Mouse (Mus musculus) heart, embryonic 11.5 days (tissue): ENCODE results near the gene Atrnl1. TPM values are rescaled to one million over a fixed set of nuclear protein-coding genes. Genes with fewer than 3 reads are reported as not detected.

ENCODE experiments used
- ATAC-seq: fragments of 200-750 bp; cut with Nextera tagmentation; replicated peaks from 2 replicates; pipeline ENCODE4 v1.8.0; 2017; ENCODE audit warnings: moderate library complexity; ENCODE audit not compliant: insufficient number of reproducible peaks, low FRiP score, low TSS enrichment
- H3K27ac ChIP-seq: fragments of 300-500 bp; sonication (generic); 2 replicates; pipeline ENCODE4 v1.5.1; 2014; ENCODE audit warnings: mild to moderate bottlenecking, low read depth, low read length
- H3K27me3 ChIP-seq: fragments of 300-500 bp; sonication (generic); 2 replicates; pipeline ENCODE4 v1.6.1; 2014; ENCODE audit warnings: mild to moderate bottlenecking, low read length, mixed read lengths; ENCODE audit not compliant: control insufficient read depth, insufficient read depth
- H3K36me3 ChIP-seq: fragments of 300-500 bp; sonication (generic); 2 replicates; pipeline ENCODE4 v1.6.1; 2014; ENCODE audit warnings: mild to moderate bottlenecking, low read length, moderate library complexity, mixed read lengths; ENCODE audit not compliant: control insufficient read depth, insufficient read depth
- H3K4me1 ChIP-seq: fragments of 300-500 bp; sonication (generic); 2 replicates; pipeline ENCODE4 v1.6.1; 2014; ENCODE audit warnings: low read length; ENCODE audit not compliant: control insufficient read depth, insufficient read depth
- H3K4me2 ChIP-seq: fragments of 300-500 bp; sonication (generic); 2 replicates; pipeline ENCODE4 v1.6.1; 2014; ENCODE audit warnings: mild to moderate bottlenecking, moderate library complexity
- H3K4me3 ChIP-seq: fragments of 300-500 bp; sonication (generic); 2 replicates; pipeline ENCODE4 v1.5.1; 2014; ENCODE audit warnings: low read depth, low read length
- H3K9ac ChIP-seq: fragments of 300-500 bp; sonication (generic); 2 replicates; pipeline ENCODE4 v1.6.1; 2014; ENCODE audit warnings: mild to moderate bottlenecking, low read depth, low read length, moderate library complexity
- H3K9me3 ChIP-seq: fragments of 300-500 bp; sonication (generic); replicated peaks from 2 replicates; pipeline ENCODE4 v1.6.1; 2016; ENCODE audit warnings: low read length; ENCODE audit not compliant: control insufficient read depth
- WGBS: fragments of 180-500 bp; shearing (Covaris S2); extraction: QIAGEN DNeasy Blood & Tissue Kit; methylation state at CpG from one replicate; pipeline ENCODE4 v1.1.7; 2014; ENCODE audit not compliant: insufficient replicate concordance; 5-methylcytosine and 5-hydroxymethylcytosine counted together
- polyA plus RNA-seq: library from polyadenylated mRNA; unstranded; fragments of >200 nt; fragmentation: Nextera tagmentation; extraction: Ambion mirVana; gene quantifications from 2 replicates; pipeline ENCODE4 v1.2.1, GENCODE M21; 2014

Atrnl1 gene
- polyA plus RNA-seq, 1 experiment from 2014 or later, result 4.0 TPM

DNA sequence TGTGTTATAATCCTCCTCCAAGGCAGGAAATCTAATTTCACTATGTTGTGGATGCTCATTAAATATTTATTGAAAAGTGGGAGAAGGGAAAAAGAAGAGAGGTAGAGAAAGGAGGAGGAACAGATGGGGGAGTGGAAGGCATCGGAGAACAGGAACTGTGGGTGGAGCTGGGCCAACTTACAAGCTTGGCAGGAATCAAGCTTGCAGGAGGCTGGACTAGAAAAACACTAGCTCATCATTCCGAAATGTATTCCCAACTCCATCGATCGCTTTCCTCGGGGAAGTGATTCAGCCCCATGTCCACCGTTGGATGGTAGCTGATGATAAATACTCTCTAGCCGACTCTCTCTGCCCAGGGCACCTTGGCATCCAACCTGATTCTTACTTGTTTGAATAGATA is 29.9 kb upstream of the Atrnl1 start:
- H3K9me3 ChIP-seq, result no peaks in the 10 kb centered on the region
- no peak overlapping the region for H3K9ac ChIP-seq
- H3K4me1 ChIP-seq, result no peaks in the 10 kb centered on the region
- H3K27me3 ChIP-seq, result no peaks in the 10 kb centered on the region
- ATAC-seq, result no peak
- H3K4me2 ChIP-seq, result no peak overlapping the region
- H3K4me3 ChIP-seq, result no peak overlapping the region
- H3K36me3 ChIP-seq, result no peaks in the 10 kb centered on the region
- H3K27ac ChIP-seq, result no peak overlapping the region
- WGBS, result 77% methylated on average over 7 of the region's 7 CpGs

DNA sequence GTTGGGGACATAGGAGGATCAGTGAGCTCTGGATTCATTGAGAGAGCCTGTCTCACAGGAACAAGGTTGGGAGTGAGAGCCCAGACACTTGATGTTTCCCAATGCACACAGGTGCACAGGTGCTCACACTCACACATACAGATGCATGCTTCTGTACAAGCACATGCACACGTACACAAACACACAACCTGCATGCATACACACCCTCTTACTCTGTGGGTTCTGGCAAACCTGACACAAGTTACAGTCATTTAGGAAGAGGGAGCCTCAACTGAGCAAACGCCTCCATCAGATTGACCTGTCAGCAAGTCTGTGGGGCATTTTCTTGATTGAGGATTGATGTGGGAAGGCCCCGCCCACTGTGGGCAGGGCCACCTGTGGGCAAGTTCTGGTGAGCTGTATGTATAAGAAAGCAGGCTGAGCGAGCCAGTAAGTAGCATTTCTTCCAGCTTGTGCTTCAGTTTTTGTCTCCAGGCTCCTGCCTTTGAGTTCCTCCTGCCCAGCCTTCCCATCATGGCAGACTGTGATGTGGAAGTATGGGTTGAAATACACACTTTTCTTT is 25.5 kb upstream of the Atrnl1 start:
- Histone ChIP-seq H3K9me3 (no peaks in the 10 kb centered on the region), H3K36me3 (no peaks in the 10 kb centered on the region), H3K9ac (no peak overlapping the region), H3K4me1 (no peaks in the 10 kb centered on the region), H3K4me2 (no peak overlapping the region), H3K27me3 (no peaks in the 10 kb centered on the region), H3K27ac (no peak overlapping the region), H3K4me3 (no peak overlapping the region)
- no peak for ATAC-seq
- 51% methylated on average over 4 of the region's 4 CpGs for WGBS

GRCm38 (mm10) chr19:57586172-57586571 is 24.7 kb upstream of the Atrnl1 start:
- Histone ChIP-seq H3K4me3 (no peak overlapping the region), H3K36me3 (no peaks in the 10 kb centered on the region), H3K27me3 (no peaks in the 10 kb centered on the region), H3K9me3 (no peaks in the 10 kb centered on the region), H3K27ac (no peak overlapping the region), H3K9ac (no peak overlapping the region), H3K4me1 (no peaks in the 10 kb centered on the region), H3K4me2 (peak overlapping the region; percentile 37)
- 11% methylated on average over 10 of the region's 10 CpGs for WGBS
- ATAC-seq, result no peak

- Histone ChIP-seq H3K4me1 (no peaks in the 10 kb centered on the region), H3K27ac (no peak overlapping the region), H3K9ac (no peak overlapping the region), H3K9me3 (no peaks in the 10 kb centered on the region), H3K4me3 (no peak overlapping the region), H3K36me3 (no peaks in the 10 kb centered on the region), H3K4me2 (no peak overlapping the region), H3K27me3 (no peaks in the 10 kb centered on the region)
- 63% methylated on average over 9 of the region's 9 CpGs for WGBS
- no peak for ATAC-seq
Measured at GRCm38 (mm10) chr19:57589516-57589915, 21.3 kb upstream of the Atrnl1 start.

GRCm38 (mm10) chr19:57590895-57591294 is 19.9 kb upstream of the Atrnl1 start:
- H3K9ac ChIP-seq, result no peak overlapping the region
- no peaks in the 10 kb centered on the region for H3K27me3 ChIP-seq
- H3K4me2 ChIP-seq, result no peak overlapping the region
- 76% methylated on average over 5 of the region's 5 CpGs for WGBS
- no peaks in the 10 kb centered on the region for H3K4me1 ChIP-seq
- H3K9me3 ChIP-seq, result no peaks in the 10 kb centered on the region
- no peak overlapping the region for H3K4me3 ChIP-seq
- H3K27ac ChIP-seq, result no peak overlapping the region
- ATAC-seq, result no peak
- H3K36me3 ChIP-seq, result no peaks in the 10 kb centered on the region

- H3K27ac ChIP-seq, result no peak overlapping the region
- no peaks in the 10 kb centered on the region for H3K27me3 ChIP-seq
- no peak for ATAC-seq
- WGBS, result 75% methylated on average over 10 of the region's 10 CpGs
- H3K4me1 ChIP-seq, result no peaks in the 10 kb centered on the region
- no peak overlapping the region for H3K4me2 ChIP-seq
- H3K4me3 ChIP-seq, result no peak overlapping the region
- H3K36me3 ChIP-seq, result no peaks in the 10 kb centered on the region
- no peak overlapping the region for H3K9ac ChIP-seq
- H3K9me3 ChIP-seq, result no peaks in the 10 kb centered on the region
Measured at GRCm38 (mm10) chr19:57591631-57592030, 19.2 kb upstream of the Atrnl1 start.

GRCm38 (mm10) chr19:57592355-57592754 is 18.5 kb upstream of the Atrnl1 start:
- 68% methylated on average over 2 of the region's 2 CpGs for WGBS

DNA sequence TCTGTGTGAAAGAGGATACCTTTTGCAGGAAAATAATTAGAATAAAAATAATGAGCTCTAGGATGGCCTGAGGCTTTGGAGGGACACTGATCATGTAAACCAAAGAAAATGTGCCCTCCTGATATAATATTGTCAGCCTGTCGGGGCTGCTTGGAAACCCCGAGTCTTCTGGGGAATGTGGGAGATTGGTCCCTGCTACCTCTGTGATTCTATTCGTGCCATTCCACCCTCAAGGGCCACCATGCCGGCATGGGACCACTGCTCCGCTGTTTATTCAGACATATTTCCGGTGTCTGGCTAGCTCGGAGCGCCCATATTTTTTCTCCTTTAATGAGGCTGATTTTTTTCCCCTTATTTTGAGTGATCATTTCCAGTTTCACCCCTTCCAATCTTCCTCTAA is 11.7 kb upstream of the Atrnl1 start:
- no peak overlapping the region for H3K4me3 ChIP-seq
- H3K9me3 ChIP-seq, result no peaks in the 10 kb centered on the region
- H3K4me2 ChIP-seq, result no peak overlapping the region
- 79% methylated on average over 8 of the region's 8 CpGs for WGBS
- H3K27ac ChIP-seq, result no peak overlapping the region
- H3K9ac ChIP-seq, result no peak overlapping the region
- no peak for ATAC-seq
- no peaks in the 10 kb centered on the region for H3K36me3 ChIP-seq
- no peaks in the 10 kb centered on the region for H3K27me3 ChIP-seq
- no peaks in the 10 kb centered on the region for H3K4me1 ChIP-seq

More at GRCm38 (mm10) chr19:57592355-57592754, 18.5 kb upstream of the Atrnl1 start:
- Histone ChIP-seq H3K9me3 (no peaks in the 10 kb centered on the region), H3K4me2 (no peak overlapping the region), H3K27ac (no peak overlapping the region), H3K4me3 (no peak overlapping the region), H3K27me3 (no peaks in the 10 kb centered on the region), H3K4me1 (no peaks in the 10 kb centered on the region), H3K36me3 (no peaks in the 10 kb centered on the region), H3K9ac (no peak overlapping the region)
- ATAC-seq, result no peak

DNA sequence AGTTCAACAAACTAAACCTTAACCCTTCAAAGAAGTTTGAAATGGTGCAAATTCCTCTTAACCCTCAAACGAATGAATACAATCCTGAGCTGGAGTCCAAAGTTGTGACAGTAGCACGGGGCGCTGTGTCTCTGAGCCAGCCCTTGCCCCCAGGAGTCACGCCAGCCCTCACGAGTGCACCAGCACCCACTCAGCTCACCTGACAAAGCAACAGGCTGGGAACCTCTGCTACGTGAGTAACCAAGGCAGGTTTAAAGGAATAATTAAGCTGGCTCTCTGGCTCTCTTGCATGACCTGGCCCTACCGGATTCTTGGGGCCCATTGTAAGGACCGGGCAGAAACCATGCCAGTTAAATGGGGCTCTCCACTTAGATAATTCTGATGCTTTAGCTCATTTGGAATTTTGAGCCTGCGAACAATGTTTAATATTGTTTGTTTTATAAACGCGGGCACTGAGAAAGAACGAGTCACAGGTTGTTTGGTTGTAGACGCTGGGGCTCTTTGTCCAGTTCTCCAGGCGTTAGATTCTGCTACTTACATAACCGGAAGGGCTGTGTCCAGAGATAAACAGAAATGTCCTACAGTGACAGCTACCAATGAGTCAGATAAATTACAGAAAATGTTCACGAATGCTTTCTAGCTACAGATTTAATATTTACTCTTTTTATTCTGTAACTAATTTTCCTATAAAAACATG is 10.5 kb upstream of the Atrnl1 start:
- no peaks in the 10 kb centered on the region for H3K4me1 ChIP-seq
- no peak overlapping the region for H3K27ac ChIP-seq
- no peak overlapping the region for H3K9ac ChIP-seq
- no peak for ATAC-seq
- no peaks in the 10 kb centered on the region for H3K27me3 ChIP-seq
- no peak overlapping the region for H3K4me3 ChIP-seq
- no peaks in the 10 kb centered on the region for H3K36me3 ChIP-seq
- H3K9me3 ChIP-seq, result 0 out of 2 replicates have a peak, but pooled peaks cover 3% of the 10 kb centered on the region
- no peak overlapping the region for H3K4me2 ChIP-seq
- WGBS, result 58% methylated on average over 16 of the region's 16 CpGs
